Mouse (Mus musculus) layer of hippocampus, adult 18-20 months (tissue): ENCODE data around the gene Snx6. TPM values are rescaled to one million over a fixed set of nuclear protein-coding genes. Genes with fewer than 3 reads are reported as not detected.
A peak's percentile ranks its signal among the peaks of the same experiment; 100 is the strongest.

ENCODE experiments used
- DNase-seq, 2 experiments: peaks; one replicate each; pipeline ENCODE4 v3.0.0; 2022; ENCODE audit warnings: low spot score in 2 of 2
- total RNA-seq, 2 experiments: library from RNA; stranded (reverse); gene quantifications; 2 replicates each; pipeline ENCODE4 v1.2.3; 2021

Snx6 gene
- total RNA-seq, 2 experiments from 2014 or later = 43.4 to 47.9 TPM

DNA sequence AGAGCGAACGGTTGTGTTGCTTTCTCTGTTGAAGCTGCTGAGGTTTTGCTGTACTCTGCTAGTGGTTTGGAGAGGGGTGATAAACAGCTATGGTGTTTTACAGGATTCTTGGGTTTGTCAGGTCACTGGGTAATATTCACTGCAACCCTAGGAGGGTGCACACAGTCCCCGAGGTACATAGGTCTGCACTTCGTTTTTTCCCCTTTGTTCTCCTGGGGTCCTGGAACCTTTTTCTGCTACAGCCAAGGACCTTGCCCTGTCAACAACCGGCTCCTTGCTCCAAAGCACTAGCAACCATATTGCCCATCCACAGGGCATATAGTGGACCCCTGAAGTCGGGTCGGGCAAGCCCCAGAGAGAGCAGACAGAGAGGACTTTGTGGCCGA is 85.0 kb downstream of the Snx6 start:
- DNase-seq = peak in 1 of 2 experiments; percentile 15

DNA sequence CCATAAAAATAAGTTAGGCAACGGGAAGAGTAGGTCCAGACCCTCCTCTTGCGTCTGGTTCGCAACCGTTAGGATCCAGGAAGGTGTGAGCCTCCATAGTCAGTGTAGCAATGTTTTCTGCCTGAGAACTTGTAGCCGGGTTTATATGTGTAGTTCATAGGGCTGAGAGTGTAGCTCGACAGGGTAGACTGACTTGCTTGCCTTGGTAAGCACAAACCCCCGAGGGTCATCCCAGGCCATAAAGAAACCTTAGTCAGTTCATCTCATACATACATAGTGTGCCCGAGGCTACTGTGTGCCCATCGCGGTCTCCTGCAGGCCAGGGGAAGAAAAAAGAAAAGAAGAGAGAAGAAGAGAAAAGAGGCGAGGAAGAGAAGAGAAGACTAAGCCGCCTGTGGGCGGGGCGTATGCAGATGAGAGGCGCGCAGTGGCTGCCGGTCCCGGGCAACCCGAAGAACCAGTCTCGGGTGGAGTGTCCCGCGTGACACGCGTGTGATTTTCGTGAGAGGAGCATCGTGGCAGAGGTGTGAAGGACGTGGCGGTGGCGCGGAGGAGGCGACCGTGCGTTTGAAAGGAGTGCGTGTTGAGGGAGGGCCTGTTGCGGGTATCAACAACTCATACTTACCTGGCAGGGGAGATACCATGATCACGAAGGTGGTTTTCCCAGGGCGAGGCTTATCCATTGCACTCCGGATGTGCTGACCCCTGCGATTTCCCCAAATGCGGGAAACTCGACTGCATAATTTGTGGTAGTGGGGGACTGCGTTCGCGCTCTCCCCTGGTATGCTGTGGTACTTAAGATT is 85.6 kb downstream of the Snx6 start:
- peak in 1 of 2 experiments; percentile 0 for DNase-seq

DNA sequence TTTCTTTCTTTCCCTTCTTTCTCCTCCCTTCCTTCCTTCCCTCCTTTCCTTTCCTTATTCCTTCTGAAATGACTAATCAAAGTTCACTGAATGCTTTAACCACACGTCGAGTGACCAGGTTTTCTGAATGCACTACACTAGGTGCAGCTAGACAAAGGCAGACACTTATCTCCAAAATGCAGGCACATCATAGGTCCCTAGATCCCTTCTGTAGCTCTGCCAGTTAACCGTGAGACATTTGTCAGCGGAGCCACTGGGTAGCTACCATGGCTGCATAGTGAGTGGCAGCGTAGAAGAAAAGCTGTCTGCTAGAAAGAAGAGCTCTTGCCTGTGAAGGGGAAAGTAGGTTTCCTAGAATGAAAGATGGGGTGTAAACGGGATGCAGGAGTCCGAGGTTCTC is 96.1 kb downstream of the Snx6 start:
- no peak for DNase-seq

DNA sequence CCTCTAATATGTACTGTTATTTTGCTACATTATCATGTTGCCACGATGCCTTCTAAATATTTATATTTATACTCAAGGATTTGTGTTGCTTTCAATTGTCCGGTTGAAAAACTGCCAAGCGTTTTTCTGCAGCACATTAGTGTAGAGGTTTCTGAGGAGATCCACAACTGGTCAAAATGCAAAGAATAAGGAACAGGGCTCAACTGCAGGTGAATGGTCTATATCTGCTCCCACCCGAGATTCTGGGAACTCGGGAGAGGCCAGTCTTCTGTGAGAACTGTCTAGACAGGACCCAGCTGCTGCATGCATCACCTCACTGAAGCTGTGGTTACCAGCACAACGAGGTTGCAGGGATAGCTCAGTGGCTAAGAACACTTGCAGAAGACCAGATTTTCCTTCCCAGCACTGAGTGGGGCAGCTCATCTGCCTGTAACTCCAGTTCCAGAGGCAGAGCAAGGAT is 97.7 kb downstream of the Snx6 start:
- DNase-seq = no peak

DNA sequence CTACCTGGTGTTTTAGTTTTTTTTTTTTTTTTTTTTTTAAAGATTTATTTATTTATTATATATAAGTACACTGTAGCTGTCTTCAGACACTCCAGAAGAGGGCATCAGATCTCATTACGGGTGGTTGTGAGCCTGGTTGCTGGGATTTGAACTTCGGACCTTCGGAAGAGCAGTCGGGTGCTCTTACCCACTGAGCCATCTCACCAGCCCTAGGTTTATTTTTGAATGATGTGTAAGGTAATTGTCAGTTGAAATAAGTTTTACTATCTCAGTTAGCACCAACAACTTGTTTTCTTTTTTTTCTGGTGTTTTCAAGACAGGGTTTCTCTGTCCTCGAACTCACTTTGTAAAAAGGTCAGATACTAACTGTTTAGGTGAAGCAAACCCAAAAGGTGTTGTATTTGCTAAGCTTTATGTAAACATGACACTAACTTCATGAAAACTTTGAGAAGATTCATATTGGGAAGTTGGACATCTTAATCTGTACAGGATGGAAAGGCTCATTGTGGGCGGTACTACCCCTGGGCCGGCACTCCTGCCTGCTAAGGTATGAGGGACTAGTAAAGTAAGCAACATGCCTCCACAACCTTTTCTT is 98.4 kb downstream of the Snx6 start:
- no peak for DNase-seq

Other genes starting within 250 kb of the Snx6 start
- gene Sptssa, start 139.1 kb downstream of the Snx6 start, total RNA-seq = 10 to 100 TPM; 27.2 to 27.3 TPM
- 10 to 100 TPM; 36.3 to 39.3 TPM for gene Eapp, start 99.8 kb downstream of the Snx6 start, total RNA-seq
- gene Cfl2, start 67.2 kb upstream of the Snx6 start, total RNA-seq = 10 to 100 TPM; 94.7 to 95.9 TPM
- not detected for gene Gm20403, start 190.8 kb upstream of the Snx6 start, total RNA-seq
- 1 to 10 TPM in 1 of 2 experiments, under 1 TPM in 1; 0.58 to 1.0 TPM for gene Baz1a, start 218.6 kb upstream of the Snx6 start, total RNA-seq